Mouse (Mus musculus) kidney, adult 10 weeks (tissue): ENCODE measurements around the gene Sema3b. TPM values are rescaled to one million over a fixed set of nuclear protein-coding genes. Genes with fewer than 3 reads are reported as not detected.

Experiments
- polyA plus RNA-seq: library from polyadenylated mRNA; stranded (reverse); fragments of 350-450 nt; fragmentation: Illumina TruSeq; extraction: RNeasy Lipid Tissue Mini Kit (QIAGEN cat#74804); gene quantifications from one replicate; pipeline ENCODE4 v1.2.3, GENCODE M21; 2014; ENCODE audit warnings: low read depth, low replicate concordance

Gene Sema3b
- polyA plus RNA-seq: 2.6 TPM

DNA sequence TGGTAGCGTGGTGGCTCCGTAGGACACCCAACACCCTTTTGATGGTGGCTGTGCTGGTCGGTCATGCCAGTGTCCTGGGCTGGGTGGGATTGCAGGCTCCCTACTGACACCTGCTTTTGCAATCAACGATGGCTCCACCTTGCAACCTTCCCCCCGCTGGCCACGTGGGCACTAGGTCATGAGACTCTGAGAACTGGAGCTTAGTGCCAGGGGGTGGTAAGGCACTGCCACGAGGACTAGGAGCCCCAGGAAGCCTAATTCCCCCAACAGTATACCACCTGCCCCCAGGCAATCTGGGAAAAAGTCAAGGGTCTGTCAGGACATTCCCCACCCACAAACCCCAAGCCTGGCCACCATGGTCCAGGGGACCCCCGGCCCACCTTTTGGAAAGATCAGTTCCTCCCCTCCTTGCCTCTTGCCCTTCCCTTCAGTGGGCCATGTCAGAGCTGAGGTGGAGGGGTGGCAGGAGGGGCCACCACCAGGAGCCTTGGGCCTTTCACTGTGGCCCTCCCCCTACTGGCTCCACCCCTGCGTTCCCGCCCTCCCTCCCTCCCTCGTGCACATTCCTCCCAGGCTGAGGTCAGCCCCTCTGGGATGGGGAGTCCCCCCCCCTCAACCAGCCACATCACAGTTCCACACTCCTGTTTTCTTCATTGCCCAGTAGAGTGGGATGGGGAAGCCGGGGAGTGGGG lies at the start of gene Sema3b:
Sema3b (minus strand) TSS at position 489 of the 692 bp plus-strand sequence.

DNA sequence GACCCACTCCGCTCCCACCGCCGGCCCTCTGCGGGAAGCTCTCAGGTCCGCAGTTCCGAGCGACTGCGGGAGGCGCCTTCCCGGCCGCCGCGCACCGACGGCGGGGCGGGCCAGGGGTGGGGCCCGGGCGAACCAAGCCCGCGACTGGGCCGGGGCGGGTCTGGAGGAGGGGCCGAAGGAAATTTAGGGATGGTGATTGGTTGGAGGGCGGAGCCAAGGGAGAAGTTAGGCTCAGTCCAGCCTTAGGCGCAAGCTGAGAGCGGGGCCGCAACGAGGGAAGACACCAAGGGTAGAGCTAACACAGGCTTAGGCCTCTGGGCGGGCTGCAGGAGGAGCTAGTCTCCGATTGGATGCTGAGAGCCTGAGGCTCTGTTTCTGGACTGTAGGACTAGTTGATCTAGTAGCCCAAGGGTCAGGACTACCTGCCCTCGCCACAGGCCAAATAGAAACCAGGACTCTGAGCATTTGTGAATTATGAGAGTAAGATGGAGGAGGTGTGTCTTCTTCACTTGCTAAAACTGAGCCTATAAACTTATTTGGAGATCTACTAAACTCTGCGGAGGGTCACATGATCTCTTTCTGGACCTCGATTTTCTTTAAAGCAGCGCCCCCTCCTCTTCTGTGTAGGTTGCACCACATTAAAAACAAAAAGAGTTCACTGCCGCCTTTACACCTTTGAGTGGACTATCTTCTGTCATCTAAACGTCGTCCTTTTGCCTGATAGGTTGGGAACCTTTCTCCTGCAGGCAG lies 26.4 kb upstream of the Sema3b start, which contains the start of gene Gnai2:
Gnai2 (minus strand) TSS at position 89 of the 750 bp plus-strand sequence.

DNA sequence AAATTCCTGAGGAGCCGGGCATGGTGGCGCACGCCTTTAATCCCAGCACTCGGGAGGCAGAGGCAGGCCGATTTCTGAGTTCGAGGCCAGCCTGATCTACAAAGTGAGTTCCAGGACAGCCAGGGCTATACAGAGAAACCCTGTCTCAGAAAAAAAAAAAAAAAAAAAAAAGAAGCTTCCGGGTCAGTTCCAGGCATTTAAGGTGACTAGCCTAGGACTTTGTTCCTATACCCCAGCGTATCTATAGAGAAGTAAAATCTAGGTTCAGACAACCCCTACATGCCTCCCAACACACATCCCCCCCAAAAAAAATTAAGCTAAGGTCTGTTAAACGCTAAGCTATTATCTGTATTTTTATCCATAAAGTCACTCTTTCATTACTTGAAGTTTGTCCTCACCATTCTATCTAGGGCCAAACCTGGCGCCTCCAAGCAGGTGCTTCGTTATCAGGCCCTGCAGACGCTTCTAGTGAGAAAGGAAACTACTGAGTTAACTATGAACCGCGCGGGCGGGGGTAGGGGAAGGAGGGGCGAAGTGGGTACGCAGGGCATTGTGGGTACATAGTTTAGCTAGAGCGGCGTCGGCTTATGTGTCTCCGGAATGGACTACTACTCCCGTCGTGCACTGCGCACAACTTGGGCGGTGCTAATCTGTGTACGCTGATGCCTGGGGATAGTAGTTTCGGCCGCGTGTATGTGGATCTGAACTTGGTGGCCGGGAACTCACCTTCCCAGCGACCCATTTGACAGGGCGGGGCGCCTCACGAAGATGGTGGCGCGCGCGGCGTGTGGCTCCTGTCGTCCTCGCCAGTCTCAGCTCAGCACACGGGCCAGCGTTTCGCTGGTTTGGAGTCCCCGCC lies 21.8 kb downstream of the Sema3b start, which contains the start of gene Ifrd2:
Ifrd2 (plus strand) TSS at position 669 of the 859 bp plus-strand sequence.

DNA sequence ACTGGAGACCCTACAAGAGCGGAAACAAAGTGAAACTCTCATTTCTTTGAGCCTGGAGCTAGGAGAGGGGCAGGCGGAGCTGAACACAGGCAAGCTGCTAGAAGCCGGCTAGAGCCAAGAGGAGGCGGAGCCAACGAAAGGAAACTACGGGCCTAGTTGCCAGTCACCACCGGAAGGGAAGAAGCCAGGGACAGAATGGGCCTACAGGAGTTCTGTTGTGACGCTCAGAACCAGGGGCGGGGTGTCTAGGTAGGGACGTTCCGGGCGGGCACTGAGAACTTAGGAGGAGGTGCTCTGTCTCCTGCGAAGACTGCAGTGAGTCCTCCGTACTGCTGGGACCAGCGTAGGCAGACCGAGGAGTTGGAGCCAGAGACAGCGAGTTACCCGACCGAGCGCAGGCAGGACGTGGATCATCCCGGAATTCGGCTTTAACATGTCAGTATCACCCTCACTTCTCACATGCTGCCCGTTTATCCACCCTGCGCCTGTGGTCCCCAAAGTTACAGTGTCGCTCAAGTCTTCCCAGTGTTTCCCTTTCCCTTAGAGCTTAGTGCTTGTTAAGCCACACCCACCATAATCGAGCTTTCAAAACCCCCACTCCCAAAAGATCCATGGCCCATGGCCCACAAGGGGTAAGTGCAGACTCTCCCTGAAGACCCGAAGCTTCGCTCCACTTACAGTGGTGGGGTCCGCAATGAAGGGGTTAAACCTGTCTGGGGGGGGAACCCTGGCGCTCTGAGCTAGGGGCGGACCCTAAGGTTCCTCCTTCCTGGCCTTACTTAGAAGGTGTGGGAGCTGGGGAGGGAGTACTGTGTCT lies 28.3 kb downstream of the Sema3b start, which contains the start of gene Hyal3:
Hyal3 (plus strand) TSS at position 318 of the 817 bp plus-strand sequence.

DNA sequence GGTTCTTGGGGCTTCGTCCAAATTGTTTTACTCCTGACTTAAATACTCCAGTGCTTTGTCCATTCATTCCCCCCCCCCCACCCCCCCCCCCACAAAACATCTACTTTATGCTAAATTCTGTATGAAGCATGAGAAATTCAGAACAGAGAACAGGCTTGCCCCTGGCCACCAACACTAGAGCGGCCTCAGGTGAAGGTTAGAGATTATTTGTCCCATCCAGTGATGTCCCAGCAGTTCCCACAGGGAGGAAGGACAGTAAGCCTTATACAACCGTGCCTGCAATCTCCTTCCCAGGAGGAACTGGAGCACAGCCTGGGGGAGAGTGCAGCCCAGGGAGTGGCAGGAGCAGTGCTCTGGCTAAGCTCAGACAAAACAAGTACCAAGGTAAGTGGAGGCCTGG lies 30.4 kb downstream of the Sema3b start, which contains the start of gene Naa80:
Naa80 (plus strand) TSS at position 301 of the 400 bp plus-strand sequence.

DNA sequence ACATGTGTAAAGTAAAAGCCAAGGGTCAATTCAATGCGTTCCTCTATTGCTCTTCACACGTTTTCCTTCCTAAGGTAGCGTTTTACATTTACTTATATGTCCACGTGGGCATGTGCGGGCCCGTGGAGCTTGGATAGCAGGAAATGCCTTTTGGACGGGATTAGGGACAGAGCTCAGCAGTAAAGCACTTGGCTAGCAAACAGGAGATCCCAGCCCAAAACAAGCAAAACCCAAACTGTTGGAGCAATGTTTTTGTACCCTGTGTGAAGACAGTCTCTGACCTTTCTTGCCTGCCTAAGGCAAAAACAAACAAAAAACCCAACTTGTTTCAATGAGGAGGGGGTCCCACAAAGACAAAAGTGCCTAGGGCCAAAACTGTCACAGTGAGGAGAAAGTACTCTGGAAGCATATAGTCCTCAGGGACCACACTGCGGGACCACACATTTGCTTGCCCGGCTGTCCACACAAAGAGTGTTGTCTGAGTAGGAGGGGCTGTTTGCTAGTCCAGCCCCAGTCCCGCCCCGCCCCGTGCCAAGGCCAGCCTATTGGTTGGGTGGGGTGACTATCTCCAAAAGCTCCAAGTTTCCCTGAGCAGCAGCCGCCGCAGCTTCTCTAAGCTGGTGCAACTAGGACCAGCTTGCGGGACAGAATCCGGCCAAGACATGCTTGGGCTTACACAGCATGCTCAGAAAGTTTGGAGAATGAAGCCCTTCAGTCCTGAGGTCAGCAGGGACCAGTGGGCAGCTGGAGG lies 32.5 kb downstream of the Sema3b start, which contains the start of gene Hyal1:
Hyal1 (plus strand) TSS at position 571 of the 751 bp plus-strand sequence.

DNA sequence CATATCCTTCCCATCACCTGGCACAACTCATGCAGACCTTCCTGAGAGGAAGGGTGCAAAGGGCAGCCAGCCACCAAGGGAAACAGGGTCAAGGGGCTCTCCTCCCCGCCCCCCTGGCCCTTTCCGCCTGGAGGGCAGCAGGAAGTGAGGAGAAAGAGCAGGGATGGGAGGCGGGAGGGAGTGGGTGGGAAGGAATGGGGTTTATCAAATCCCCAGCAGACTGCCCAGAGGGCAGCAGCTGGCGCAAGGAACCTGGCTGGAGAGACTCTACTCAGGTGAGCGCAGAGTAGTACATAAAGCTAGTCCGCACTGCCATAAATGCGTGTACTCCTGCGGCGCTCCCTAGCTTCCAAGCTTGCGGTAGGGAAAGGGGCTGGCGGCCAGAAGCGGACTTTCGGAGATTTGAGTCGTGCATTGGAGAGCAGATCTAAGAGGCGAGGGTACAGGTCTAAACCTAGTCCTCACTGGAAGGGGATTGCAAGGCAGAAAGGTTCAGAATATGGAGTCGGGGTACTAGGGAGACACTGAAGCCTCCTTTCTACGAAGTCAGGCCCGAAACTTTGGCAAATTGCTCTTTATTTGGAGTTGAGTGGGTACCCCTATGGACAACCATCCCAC lies 41.2 kb downstream of the Sema3b start, which contains the start of gene Hyal2:
Hyal2 (plus strand) TSS at position 244 of the 618 bp plus-strand sequence.

DNA sequence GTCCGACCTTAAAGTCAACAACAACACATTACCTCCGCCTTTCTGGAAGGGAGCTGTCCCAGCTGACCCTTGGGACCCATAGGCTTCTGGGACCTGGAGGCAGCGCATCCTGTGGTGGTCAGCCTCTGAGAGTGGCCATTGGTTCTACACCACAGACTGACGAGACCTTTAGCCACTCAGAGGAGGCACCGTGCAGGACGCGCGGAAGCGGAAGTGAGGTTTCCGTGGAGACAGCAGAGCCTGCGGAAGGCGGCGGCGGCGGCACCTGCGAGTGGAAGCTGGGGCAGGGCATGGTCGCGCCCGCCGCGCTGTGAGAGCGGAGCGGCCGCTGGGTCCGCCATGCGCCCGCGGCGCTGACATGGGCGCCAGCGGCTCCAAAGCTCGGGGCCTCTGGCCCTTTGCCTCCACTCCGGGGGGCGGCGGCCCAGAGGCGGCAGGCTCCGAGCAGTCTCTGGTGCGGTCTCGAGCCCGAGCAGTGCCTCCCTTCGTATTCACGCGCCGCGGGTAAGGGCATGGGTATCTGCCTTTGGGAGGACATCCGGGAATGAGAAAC lies 45.9 kb downstream of the Sema3b start, which contains the start of gene Tusc2:
Tusc2 (plus strand) TSS at position 227 of the 553 bp plus-strand sequence.

DNA sequence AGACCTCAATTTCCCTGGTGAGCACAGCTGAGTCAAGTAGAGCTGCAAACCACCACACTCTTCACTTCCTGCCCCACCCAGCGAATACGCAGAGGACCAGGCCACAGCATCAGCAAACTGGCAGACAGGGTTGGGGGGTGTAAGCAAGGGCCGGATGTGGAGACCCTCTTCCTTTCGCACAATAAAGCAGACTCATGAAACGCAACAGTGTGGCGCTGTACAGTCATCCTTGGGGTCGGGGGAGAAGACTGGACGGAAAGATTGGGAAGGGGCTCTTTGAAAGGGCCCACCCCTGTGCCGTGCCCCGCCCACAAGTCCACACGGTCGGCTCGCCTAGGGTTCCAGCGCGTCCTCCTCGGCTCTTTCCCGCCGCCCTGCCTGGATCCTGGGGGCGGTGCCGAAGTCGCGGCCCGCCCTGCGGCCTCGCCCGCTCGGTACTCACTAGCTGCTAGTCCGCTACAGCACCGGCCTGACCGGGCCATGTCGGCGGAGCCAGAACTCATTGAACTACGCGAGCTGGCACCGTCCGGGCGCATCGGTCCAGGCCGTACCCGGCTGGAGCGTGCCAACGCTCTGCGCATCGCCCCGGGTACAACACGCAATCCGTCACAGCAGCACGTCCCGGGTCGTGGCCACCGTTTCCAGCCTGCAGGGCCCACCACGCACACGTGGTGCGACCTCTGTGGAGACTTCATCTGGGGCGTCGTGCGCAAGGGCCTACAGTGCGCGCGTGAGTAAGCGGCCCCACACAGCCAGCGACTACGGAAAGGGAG lies 57.7 kb downstream of the Sema3b start, which contains the start of gene Rassf1:
Rassf1 (plus strand) TSS at position 439 of the 773 bp plus-strand sequence.

Other genes starting within 250 kb of the Sema3b start
- gene Cacna2d2, start 209.6 kb downstream of the Sema3b start, polyA plus RNA-seq: not detected
- gene Tmem115, start 75.3 kb downstream of the Sema3b start, polyA plus RNA-seq: 0.20 TPM
- gene Cyb561d2, start 67.0 kb downstream of the Sema3b start, polyA plus RNA-seq: 7.2 TPM
- 1.6 TPM for gene Nprl2, start 67.0 kb downstream of the Sema3b start, polyA plus RNA-seq
- gene Zmynd10, start 61.9 kb downstream of the Sema3b start, polyA plus RNA-seq: 0.81 TPM
- gene Rassf1, start 57.7 kb downstream of the Sema3b start, polyA plus RNA-seq: 8.6 TPM
- 24.5 TPM for gene Tusc2, start 46.0 kb downstream of the Sema3b start, polyA plus RNA-seq
- 1.8 TPM for gene Hyal2, start 41.3 kb downstream of the Sema3b start, polyA plus RNA-seq
- gene Hyal1, start 32.3 kb downstream of the Sema3b start, polyA plus RNA-seq: 3.0 TPM
- 2.0 TPM for gene Naa80, start 30.3 kb downstream of the Sema3b start, polyA plus RNA-seq
- 0.24 TPM for gene Hyal3, start 28.4 kb downstream of the Sema3b start, polyA plus RNA-seq
- 33.1 TPM for gene Ifrd2, start 21.6 kb downstream of the Sema3b start, polyA plus RNA-seq
- 18.2 TPM for gene Gnai2, start 26.1 kb upstream of the Sema3b start, polyA plus RNA-seq
- 1.4 TPM for gene Slc38a3, start 60.3 kb upstream of the Sema3b start, polyA plus RNA-seq
- gene Gnat1, start 70.5 kb upstream of the Sema3b start, polyA plus RNA-seq: not detected
- gene Sema3f, start 101.2 kb upstream of the Sema3b start, polyA plus RNA-seq: 1.9 TPM
- 90.8 TPM for gene Rbm5, start 161.8 kb upstream of the Sema3b start, polyA plus RNA-seq